Mouse (Mus musculus) midbrain, embryonic 16.5 days (tissue): ENCODE data around the gene Pgghg. TPM values are rescaled to one million over a fixed set of nuclear protein-coding genes. Genes with fewer than 3 reads are reported as not detected.

Source experiments
- ATAC-seq: fragments of 200-750 bp; cut with Nextera tagmentation; 2 replicates; pipeline ENCODE4 v1.8.0; 2017; ENCODE audit warnings: moderate TSS enrichment
- H3K27ac ChIP-seq: fragments of 300-500 bp; sonication (generic); 2 replicates; pipeline ENCODE4 v1.5.1; 2014; ENCODE audit warnings: mild to moderate bottlenecking, low read length, mixed read lengths
- H3K27me3 ChIP-seq: fragments of 300-500 bp; sonication (generic); 2 replicates; pipeline ENCODE4 v1.6.1; 2014; ENCODE audit warnings: low read depth, low read length, mixed read lengths; ENCODE audit not compliant: control insufficient read depth, insufficient read depth
- H3K36me3 ChIP-seq: fragments of 300-500 bp; sonication (generic); 2 replicates; pipeline ENCODE4 v1.6.1; 2014; ENCODE audit warnings: mild to moderate bottlenecking, low read length, moderate library complexity, mixed read lengths; ENCODE audit not compliant: control insufficient read depth, insufficient read depth
- H3K4me1 ChIP-seq: fragments of 300-500 bp; sonication (generic); 2 replicates; pipeline ENCODE4 v1.6.1; 2014; ENCODE audit warnings: mild to moderate bottlenecking, low read length, mixed read lengths; ENCODE audit not compliant: control insufficient read depth, insufficient read depth
- H3K4me2 ChIP-seq: fragments of 300-500 bp; sonication (generic); 2 replicates; pipeline ENCODE4 v1.6.1; 2014; ENCODE audit warnings: mild to moderate bottlenecking, low read length, mixed read lengths
- H3K4me3 ChIP-seq: fragments of 300-500 bp; sonication (generic); 2 replicates; pipeline ENCODE4 v1.5.1; 2014; ENCODE audit warnings: low read depth, mild to moderate bottlenecking, low read length, moderate library complexity, mixed read lengths
- H3K9ac ChIP-seq: fragments of 300-500 bp; sonication (generic); 2 replicates; pipeline ENCODE4 v1.6.1; 2014; ENCODE audit warnings: low read depth, low read length, mixed read lengths
- H3K9me3 ChIP-seq: fragments of 300-500 bp; sonication (generic); replicated peaks from 2 replicates; pipeline ENCODE4 v1.6.1; 2014; ENCODE audit warnings: mild to moderate bottlenecking, low read length, mixed read lengths; ENCODE audit not compliant: control insufficient read depth, poor library complexity, severe bottlenecking
- WGBS: fragments of 180-500 bp; shearing (Covaris S2); extraction: QIAGEN DNeasy Blood & Tissue Kit; methylation state at CpG from one replicate; pipeline ENCODE4 v1.1.7; 2014; 5-methylcytosine and 5-hydroxymethylcytosine counted together
- polyA plus RNA-seq: library from polyadenylated mRNA; unstranded; fragments of >200 nt; fragmentation: Nextera tagmentation; extraction: Ambion mirVana; gene quantifications from 2 replicates; pipeline ENCODE4 v1.2.1, GENCODE M21; 2015

The Pgghg gene
- polyA plus RNA-seq, 1 experiment from 2014 or later: 6.3 TPM

DNA sequence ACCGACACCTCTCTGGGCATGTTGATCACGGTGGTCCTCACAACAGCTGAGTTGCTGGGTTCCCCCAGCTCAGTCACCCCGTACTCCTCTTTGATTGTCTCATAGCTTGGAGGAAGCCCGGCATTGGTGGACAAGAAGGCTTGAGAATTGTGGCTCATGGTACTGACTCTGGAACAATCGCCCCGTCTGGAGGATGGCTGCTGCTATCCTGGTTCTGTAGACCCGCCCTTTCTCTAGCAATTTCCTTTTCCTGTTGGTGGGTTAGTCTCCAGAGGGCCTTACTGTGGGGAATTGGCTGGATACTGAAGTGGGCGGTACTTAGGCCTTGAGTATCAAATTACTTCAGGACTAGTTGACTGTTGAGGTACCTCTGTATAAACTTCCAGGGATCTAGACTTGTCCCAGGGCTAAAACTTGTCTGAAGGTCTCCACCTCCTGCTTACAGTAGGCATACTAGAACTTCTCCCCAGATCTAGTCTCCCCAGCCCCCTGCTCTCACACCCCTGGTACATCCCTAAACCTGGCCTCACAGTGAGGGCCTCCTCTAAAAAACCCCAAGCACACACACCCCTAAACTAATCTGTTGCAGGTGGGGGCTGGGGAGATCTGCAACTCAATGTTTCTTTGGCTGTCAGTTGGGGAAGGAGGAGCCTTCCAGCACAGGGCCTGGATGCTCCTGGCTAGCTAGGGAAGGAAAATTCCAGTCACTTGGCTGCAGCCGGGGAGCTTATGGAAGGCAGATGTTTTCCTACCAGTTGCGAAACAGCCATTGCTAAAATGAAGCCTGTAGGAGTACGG lies 14.8 kb downstream of the Pgghg start, which contains the start of the genes Gm45717 and Ifitm2:
Gene Gm45717 (minus strand): TSS at position 180 of the 798 bp plus-strand sequence.
Gene Ifitm2 (minus strand): TSS at position 230 of the 798 bp plus-strand sequence.
- peaks cover 7% of the 10 kb centered on the region for H3K4me1 ChIP-seq

DNA sequence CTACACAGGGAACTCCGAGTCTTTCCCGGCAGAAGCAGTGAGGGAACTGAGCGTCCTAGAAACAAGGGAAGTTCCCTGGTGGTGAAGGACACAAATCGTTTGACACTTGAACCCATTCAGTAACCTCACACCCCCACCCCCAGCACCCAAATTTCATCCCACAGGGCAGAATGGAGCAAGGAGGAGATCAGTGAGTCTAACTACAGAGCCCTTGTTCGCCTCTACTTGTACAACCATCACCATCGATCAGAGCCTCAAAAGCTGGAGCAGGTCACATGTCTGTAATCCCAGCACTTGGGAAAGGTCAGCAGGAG lies 15.3 kb downstream of the Pgghg start:
- H3K9ac ChIP-seq: no peak overlapping the region
- no peak overlapping the region for H3K4me3 ChIP-seq
- H3K36me3 ChIP-seq: no peaks in the 10 kb centered on the region
- H3K4me1 ChIP-seq: peaks cover 7% of the 10 kb centered on the region
- 66% methylated on average over 6 of the region's 6 CpGs for WGBS
- H3K27me3 ChIP-seq: no peaks in the 10 kb centered on the region
- no peaks in the 10 kb centered on the region for H3K9me3 ChIP-seq
- H3K27ac ChIP-seq: no peak overlapping the region
- H3K4me2 ChIP-seq: no peak overlapping the region
- ATAC-seq: no peak

More for the DNA sequence above, 14.8 kb downstream of the Pgghg start, which contains the start of the genes Gm45717 and Ifitm2:
- Histone ChIP-seq H3K4me2 (peak within 1 kb of the TSS; percentile 47), H3K9ac (peak within 1 kb of the TSS; percentile 10; the same call in 1 of the 2 replicates), H3K4me3 (peak within 1 kb of the TSS; percentile 26), H3K9me3 (no peaks in the 10 kb centered on the region), H3K36me3 (no peaks in the 10 kb centered on the region), H3K27me3 (no peaks in the 10 kb centered on the region), H3K27ac (no peak within 1 kb of the TSS)
- ATAC-seq: peak; percentile 54
- 22% methylated on average over 11 of the region's 11 CpGs for WGBS

DNA sequence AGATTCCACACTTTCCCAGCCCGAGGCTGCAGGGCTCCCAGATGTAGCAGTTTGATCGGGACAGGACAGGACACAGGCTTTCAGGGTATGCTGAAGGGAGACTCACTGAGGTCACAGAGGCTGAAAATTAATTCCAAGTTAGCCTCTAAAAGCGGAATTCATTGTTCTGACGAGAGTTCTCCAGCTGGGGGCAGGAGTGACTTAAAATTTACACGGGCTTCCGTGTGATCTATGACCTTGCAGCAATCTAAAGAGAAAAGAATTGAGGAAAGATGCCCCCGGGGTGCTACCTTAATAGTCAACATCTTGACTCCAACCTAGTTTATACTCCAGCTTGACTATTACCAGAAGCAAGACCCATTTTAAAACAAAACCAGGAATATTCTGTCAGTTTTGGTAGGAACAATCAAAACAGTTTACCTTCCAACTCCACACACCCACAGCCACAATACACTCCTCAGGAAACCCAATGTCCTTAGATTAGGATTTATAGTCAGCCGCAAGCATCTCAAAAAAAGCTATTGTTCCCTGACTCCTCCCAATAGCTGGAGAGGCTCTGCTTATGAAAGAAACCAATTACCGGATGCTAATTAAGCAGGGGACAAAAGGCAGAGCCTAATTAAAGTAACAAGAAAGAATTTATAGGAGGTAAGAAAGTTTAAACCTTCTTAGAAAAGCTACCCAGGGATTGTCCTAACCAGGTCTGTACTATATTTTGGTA lies 18.1 kb downstream of the Pgghg start:
- ATAC-seq: no peak
- H3K9me3 ChIP-seq: no peaks in the 10 kb centered on the region
- 4% methylated on average over 9 of the region's 9 CpGs for WGBS
- H3K27me3 ChIP-seq: no peaks in the 10 kb centered on the region
- H3K4me1 ChIP-seq: peaks cover 7% of the 10 kb centered on the region
- no peaks in the 10 kb centered on the region for H3K36me3 ChIP-seq
- no peak overlapping the region for H3K4me3 ChIP-seq
- H3K9ac ChIP-seq: no peak overlapping the region
- no peak overlapping the region for H3K27ac ChIP-seq
- no peak overlapping the region for H3K4me2 ChIP-seq

DNA sequence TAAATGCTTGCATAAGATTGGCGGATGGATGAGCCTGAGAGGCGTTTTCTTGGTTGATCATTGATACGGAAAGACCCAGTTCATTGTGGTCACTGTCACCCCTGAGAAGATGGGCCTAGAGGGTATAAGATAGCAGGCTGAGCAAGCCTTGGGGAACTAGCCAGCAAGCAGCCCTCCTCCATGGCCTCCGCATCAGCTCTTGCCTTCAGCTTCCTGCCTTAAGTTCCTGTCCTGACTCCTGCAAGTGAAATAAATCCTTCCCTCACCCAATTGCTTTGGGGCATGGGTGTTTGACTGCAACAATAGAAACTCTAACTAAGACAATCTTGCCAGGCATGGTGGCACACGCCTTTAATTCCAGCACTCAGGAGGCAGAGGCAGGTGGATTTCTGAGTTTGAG lies 18.8 kb downstream of the Pgghg start:
- WGBS: 59% methylated on average over 5 of the region's 5 CpGs

DNA sequence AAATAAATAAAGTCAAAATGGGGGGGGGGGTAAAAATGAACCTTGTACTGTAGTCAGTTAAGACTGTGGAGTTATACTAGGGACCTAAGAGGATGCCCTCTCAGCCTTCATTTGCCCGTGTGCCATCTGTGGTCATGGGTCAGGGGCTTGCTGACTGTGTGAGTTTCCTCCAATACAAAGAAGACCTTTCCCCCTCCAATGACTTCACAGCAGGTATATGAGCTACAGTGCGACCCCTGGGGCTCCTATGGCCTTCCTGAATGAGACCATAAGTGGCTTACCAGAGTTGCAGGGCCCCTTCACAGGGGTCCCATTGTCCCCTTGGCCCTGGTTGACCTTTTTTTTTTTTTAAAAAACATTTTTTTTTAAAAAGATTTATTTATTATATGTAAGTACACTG lies 20.2 kb downstream of the Pgghg start:
- WGBS: 46% methylated on average over 2 of the region's 2 CpGs
- H3K36me3 ChIP-seq: no peaks in the 10 kb centered on the region
- H3K4me2 ChIP-seq: no peak overlapping the region
- H3K4me3 ChIP-seq: no peak overlapping the region
- H3K9ac ChIP-seq: no peak overlapping the region
- ATAC-seq: no peak
- H3K4me1 ChIP-seq: peaks cover 3% of the 10 kb centered on the region; the same call in 1 of the 2 replicates
- H3K9me3 ChIP-seq: no peaks in the 10 kb centered on the region
- H3K27me3 ChIP-seq: no peaks in the 10 kb centered on the region
- no peak overlapping the region for H3K27ac ChIP-seq

More for the DNA sequence above, 18.8 kb downstream of the Pgghg start:
- Histone ChIP-seq H3K4me1 (peaks cover 7% of the 10 kb centered on the region), H3K27me3 (no peaks in the 10 kb centered on the region), H3K27ac (no peak overlapping the region), H3K9me3 (no peaks in the 10 kb centered on the region), H3K4me3 (no peak overlapping the region), H3K4me2 (no peak overlapping the region), H3K9ac (no peak overlapping the region), H3K36me3 (no peaks in the 10 kb centered on the region)
- ATAC-seq: no peak

DNA sequence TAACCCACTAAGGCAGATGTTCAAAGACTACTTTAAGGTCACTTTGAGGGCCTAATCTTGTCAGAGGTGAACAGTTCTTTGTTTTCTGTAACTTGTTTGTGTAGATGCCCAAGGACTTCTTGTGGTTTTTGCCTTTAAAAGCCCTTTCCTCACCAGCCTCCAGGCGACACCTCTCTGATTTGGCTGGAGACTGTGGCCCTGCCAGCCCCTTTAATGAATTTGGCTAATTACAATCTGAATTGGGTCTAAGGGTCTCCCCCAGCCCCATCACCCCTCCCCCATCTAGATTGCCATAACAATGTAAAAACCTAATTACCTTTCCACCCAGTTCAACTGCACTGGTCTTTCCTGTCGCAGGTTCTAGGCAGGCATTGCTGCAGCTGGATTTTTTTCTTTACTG lies 21.5 kb downstream of the Pgghg start:
- Histone ChIP-seq H3K27me3 (no peaks in the 10 kb centered on the region), H3K36me3 (no peaks in the 10 kb centered on the region), H3K27ac (no peak overlapping the region), H3K4me2 (no peak overlapping the region), H3K4me1 (peaks cover 3% of the 10 kb centered on the region; the same call in 1 of the 2 replicates), H3K9me3 (no peaks in the 10 kb centered on the region), H3K4me3 (no peak overlapping the region), H3K9ac (no peak overlapping the region)
- ATAC-seq: no peak
- WGBS: 70% methylated on average over 2 of the region's 2 CpGs

GRCm38 (mm10) chr7:140966921-140967320 lies 25.7 kb downstream of the Pgghg start, which contains the start of gene Ifitm1:
TSS of gene Ifitm1 (plus strand) at chr7:140967221.
- Histone ChIP-seq H3K36me3 (no peaks in the 10 kb centered on the region), H3K27me3 (no peaks in the 10 kb centered on the region), H3K4me3 (no peak within 1 kb of the TSS), H3K4me1 (no peaks in the 10 kb centered on the region), H3K27ac (no peak within 1 kb of the TSS), H3K4me2 (no peak within 1 kb of the TSS), H3K9ac (no peak within 1 kb of the TSS), H3K9me3 (no peaks in the 10 kb centered on the region)
- WGBS: 91% methylated on average over 4 of the region's 4 CpGs
- no peak for ATAC-seq

GRCm38 (mm10) chr7:140967862-140968591 lies 26.8 kb downstream of the Pgghg start:
- 10% methylated on average over 14 of the region's 14 CpGs for WGBS
- H3K4me2 ChIP-seq: no peak overlapping the region
- no peaks in the 10 kb centered on the region for H3K9me3 ChIP-seq
- no peak overlapping the region for H3K9ac ChIP-seq
- no peaks in the 10 kb centered on the region for H3K4me1 ChIP-seq
- no peaks in the 10 kb centered on the region for H3K36me3 ChIP-seq
- no peak overlapping the region for H3K4me3 ChIP-seq
- no peak for ATAC-seq
- no peak overlapping the region for H3K27ac ChIP-seq
- H3K27me3 ChIP-seq: no peaks in the 10 kb centered on the region
